Mouse (Mus musculus): ENCODE data around the gene Peli3.

- TF ChIP-seq CTCF (IDR thresholded peaks at IDR 0.05; ENCODE audit: extremely low read depth, insufficient read length, insufficient replicate concordance, low read depth, low read length) (no peak), POLR2A (IDR thresholded peaks at IDR 0.05; ENCODE audit: low read depth, low read length) (no peak)
These were observed 23.3 kb downstream of the Peli3 start for GRCm38 (mm10) chr19:4919652-4920051.

Data from small intestine, adult 2 months (tissue).